Mouse (Mus musculus) heart, embryonic 10.5 days (tissue): ENCODE measurements around the gene 5330417H12Rik. TPM values are rescaled to one million over a fixed set of nuclear protein-coding genes. Genes with fewer than 3 reads are reported as not detected.
A peak's percentile ranks its signal among the peaks of the same experiment; 100 is the strongest.

ENCODE experiments used
- DNase-seq: peaks from one replicate; pipeline ENCODE4 v3.0.0-alpha.2; 2017; ENCODE audit warnings: low spot score
- H3K27ac ChIP-seq: fragments of 300-500 bp; sonication (generic); 2 replicates; pipeline ENCODE4 v1.5.1; 2016; ENCODE audit warnings: mild to moderate bottlenecking
- H3K27me3 ChIP-seq: fragments of 300-500 bp; sonication (generic); 2 replicates; pipeline ENCODE4 v1.6.1; 2016; ENCODE audit warnings: mild to moderate bottlenecking; ENCODE audit not compliant: poor library complexity, insufficient read depth, severe bottlenecking
- H3K36me3 ChIP-seq: fragments of 300-500 bp; sonication (generic); 2 replicates; pipeline ENCODE4 v1.6.1; 2016; ENCODE audit warnings: mild to moderate bottlenecking, moderate library complexity
- H3K4me1 ChIP-seq: fragments of 300-500 bp; sonication (generic); 2 replicates; pipeline ENCODE4 v1.6.1; 2016; ENCODE audit warnings: mild to moderate bottlenecking
- H3K4me3 ChIP-seq: fragments of 300-500 bp; sonication (generic); 2 replicates; pipeline ENCODE4 v1.5.1; 2016; ENCODE audit warnings: mild to moderate bottlenecking, moderate library complexity
- H3K9me3 ChIP-seq: fragments of 300-500 bp; sonication (generic); 2 replicates; pipeline ENCODE4 v1.6.1; 2016; ENCODE audit warnings: mild to moderate bottlenecking, moderate library complexity
- WGBS: fragments of 180-500 bp; shearing (Covaris S2); methylation state at CpG from one replicate; pipeline ENCODE4 v1.1.7; 2016; 5-methylcytosine and 5-hydroxymethylcytosine counted together
- polyA plus RNA-seq: library from polyadenylated mRNA; unstranded; fragments of >200 nt; fragmentation: Nextera tagmentation; extraction: Ambion mirVana; gene quantifications from 2 replicates; pipeline ENCODE4 v1.2.1, GENCODE M21; 2016

The 5330417H12Rik gene
- 0.15 TPM in 1 of 2 replicates, not detected in the other for polyA plus RNA-seq

DNA sequence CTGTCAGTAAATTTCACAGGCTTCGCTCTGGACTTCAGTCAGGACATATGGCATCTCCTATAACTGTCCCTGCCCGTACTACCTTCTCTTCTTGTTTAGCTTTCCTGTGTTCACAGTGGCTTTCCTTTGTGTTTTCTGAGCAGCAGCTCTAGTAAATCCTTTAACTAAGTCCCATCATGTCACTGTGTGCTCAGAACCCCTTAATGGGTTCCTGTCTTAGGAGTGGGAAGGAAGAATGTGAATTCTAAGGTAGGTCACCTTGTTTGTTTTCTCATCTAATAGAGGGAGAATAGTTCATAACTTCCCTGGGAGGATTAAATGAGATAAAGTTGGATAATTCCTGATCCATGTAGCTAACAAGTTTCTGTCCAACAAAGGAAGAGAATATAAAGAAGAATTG is at the start of gene 5330417H12Rik:
TSS of gene 5330417H12Rik (minus strand) at position 101 of the 400 bp plus-strand sequence.
- no peaks in the 10 kb centered on the region for H3K27me3 ChIP-seq
- WGBS, result 70% methylated on average over 2 of the region's 2 CpGs
- H3K36me3 ChIP-seq, result no peaks in the 10 kb centered on the region

DNA sequence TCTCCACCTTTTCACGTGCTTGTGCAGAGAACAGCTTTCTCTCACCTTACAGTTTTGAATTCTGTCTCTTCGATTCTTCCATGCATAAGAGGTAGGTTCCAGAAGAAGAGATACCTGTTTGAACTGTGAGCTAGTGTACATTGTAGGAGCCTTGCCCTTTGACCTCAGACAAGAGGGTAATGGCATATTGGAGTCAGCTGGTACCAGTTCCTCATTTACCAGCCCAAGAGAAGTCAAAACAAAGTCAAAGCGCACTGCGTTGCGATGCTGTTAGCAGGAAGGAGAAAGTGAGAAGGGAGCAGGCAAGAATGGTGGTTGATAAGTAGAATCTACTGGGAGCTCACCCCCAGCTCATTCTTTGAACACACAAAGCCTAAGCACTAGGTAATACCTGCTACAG is 43.6 kb upstream of the 5330417H12Rik start:
- Histone ChIP-seq H3K9me3 (no peaks in the 10 kb centered on the region), H3K36me3 (no peaks in the 10 kb centered on the region), H3K27ac (no peak overlapping the region), H3K4me3 (no peak overlapping the region), H3K27me3 (no peaks in the 10 kb centered on the region), H3K4me1 (peaks cover 38% of the 10 kb centered on the region)
- 85% methylated on average over 5 of the region's 5 CpGs for WGBS
- DNase-seq, result no peak

More for the DNA sequence above, at the start of gene 5330417H12Rik:
- H3K4me1 ChIP-seq, result peaks cover 7% of the 10 kb centered on the region; the same call in 1 of the 2 replicates
- no peak within 1 kb of the TSS for H3K4me3 ChIP-seq
- H3K27ac ChIP-seq, result no peak within 1 kb of the TSS
- no peak for DNase-seq
- H3K9me3 ChIP-seq, result no peaks in the 10 kb centered on the region

DNA sequence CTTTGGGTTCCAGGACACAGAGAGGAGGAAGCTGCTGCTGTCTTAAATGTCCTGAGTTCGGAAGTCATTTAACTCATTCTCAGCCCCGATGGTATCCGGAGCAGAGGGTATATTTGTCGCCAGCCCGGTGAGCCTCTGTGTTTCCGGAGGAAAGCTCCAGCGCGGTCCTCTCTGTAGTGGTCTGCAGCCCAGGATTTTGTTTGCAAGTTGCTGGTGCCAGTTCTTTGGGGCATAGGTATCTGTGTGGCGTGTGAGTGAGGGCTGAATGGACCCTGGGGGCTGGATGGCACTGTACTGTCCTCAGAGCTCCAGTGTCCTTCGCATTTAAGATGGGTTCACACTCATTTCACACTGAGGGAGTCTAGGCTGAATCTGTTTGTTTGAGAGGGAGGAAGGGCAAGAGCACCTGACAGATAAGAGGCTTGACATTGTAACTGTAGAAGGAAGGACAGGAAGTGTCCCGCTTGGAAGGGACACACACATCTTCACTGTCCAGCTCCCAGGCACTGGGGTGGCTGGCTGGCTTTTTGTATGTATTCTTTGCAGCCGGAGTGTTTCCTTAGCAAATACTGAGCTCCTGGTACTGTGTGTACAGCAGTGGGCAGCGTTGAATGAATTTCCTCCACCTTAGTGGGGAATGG is 41.4 kb upstream of the 5330417H12Rik start:
- no peaks in the 10 kb centered on the region for H3K36me3 ChIP-seq
- H3K9me3 ChIP-seq, result no peaks in the 10 kb centered on the region
- WGBS, result 46% methylated on average over 13 of the region's 13 CpGs
- peak overlapping the region; percentile 55 for H3K4me3 ChIP-seq
- H3K27ac ChIP-seq, result peak overlapping the region; percentile 93
- peaks cover 52% of the 10 kb centered on the region for H3K4me1 ChIP-seq
- no peaks in the 10 kb centered on the region for H3K27me3 ChIP-seq
- DNase-seq, result no peak

DNA sequence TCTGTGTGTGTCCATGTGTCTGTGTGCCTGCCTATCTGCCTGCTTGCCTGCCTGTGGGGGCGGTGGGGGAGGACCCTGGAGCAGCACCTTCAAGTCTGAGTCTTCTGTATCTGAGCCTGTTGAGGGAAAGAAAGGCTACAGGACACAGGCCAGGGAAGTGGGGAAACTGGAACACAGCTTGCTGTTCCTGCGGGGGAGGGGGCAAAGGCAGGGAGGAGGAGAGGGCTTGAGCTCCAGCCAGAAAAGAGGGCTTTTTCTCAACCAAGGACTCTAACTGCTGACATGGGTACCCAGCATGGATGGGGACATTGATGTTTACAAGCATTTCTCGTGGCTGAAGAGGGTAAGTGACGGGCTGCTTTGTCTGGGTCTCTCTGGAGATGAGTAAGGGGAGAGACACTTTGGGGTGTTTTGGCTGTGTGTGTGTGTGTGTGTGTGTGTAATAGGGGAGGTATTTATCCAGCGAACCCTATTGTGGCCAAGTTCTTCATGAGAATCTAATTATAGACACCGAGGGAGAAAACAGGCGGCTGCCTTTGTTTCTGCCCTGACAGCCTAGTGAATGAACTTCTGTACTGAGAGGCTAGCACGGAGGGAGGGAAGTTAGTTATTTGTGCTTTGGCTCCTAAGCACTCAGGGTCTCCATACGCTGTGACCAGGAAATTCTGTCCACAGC is 40.8 kb upstream of the 5330417H12Rik start:
- WGBS, result 21% methylated on average over 9 of the region's 9 CpGs
- H3K36me3 ChIP-seq, result no peaks in the 10 kb centered on the region
- no peak for DNase-seq
- peaks cover 53% of the 10 kb centered on the region for H3K4me1 ChIP-seq
- H3K4me3 ChIP-seq, result peak overlapping the region; percentile 55
- H3K27me3 ChIP-seq, result no peaks in the 10 kb centered on the region
- H3K9me3 ChIP-seq, result no peaks in the 10 kb centered on the region
- peak overlapping the region; percentile 93 for H3K27ac ChIP-seq

DNA sequence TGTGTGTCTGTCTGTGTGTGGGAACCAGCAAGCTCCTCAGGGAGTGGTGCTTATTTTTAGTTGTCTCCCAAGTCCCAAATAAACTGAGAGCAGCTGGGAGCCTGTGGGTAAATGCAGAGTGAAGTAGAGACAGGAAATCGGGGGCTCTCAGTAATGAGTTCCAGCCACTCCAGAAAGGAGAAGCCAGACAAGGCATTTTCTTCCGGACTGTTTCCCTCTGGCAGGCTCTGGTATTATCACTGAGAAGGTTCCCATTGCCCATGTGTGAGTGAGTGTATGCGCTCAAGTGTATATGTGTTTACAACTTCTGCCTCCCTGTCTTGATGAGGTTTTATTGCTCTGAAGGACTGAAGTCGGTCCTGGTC is 40.2 kb upstream of the 5330417H12Rik start:
- DNase-seq, result no peak
- Histone ChIP-seq H3K4me3 (peak overlapping the region; percentile 55), H3K27ac (peak overlapping the region; percentile 93), H3K4me1 (peaks cover 53% of the 10 kb centered on the region), H3K27me3 (no peaks in the 10 kb centered on the region), H3K9me3 (no peaks in the 10 kb centered on the region), H3K36me3 (no peaks in the 10 kb centered on the region)
- 28% methylated on average over 4 of the region's 4 CpGs for WGBS

DNA sequence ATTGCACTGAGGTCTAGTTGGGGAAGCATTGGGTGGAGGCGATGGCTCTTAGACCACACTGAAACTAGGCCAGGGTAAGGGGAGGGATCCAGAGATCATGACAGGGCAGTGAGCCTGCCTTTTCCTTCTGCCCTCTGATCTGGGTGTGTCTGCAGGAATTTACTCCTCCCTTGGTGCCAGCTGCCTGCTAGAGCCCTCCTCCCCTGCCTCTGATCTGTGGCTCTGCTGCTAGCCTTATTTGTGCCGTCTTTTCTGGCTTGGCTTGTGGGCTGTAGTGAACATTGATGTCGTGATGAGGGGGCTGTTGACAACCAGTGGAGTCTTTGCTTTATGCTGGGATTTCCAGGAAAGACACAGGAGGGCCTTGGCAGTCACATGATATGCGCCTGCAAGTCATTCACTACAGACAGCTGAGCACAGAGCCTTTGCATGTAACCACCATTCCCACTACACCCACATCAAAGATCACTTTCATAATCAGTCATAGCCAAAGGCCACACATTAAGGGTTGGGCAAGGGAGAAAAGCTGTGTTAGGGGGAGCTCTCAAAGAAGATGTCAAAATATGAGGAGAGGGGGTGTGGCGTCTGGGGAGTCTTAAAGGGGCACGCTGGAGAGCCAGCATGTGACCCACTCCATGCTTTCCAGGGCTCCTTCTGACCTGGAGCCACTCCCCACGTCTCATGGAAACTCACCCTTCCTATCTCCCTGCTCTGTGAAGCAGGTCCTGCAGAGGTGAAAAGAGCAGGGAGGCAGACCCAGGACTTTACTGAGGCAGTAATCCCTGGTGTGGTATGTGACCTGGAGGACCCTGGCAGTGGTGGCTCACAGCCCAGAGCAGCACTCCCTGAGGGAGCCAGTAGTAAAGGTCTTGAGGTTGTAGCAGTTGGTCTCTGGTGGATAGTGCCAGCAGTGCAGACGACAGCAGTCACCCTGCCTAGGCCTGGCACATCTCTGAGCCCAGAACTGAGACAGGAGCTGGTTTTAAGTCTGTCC is 39.4 kb upstream of the 5330417H12Rik start:
- Histone ChIP-seq H3K36me3 (no peaks in the 10 kb centered on the region), H3K4me3 (peak overlapping the region; percentile 55; the same call in 1 of the 2 replicates), H3K4me1 (peaks cover 53% of the 10 kb centered on the region), H3K27ac (peak overlapping the region; percentile 93), H3K27me3 (no peaks in the 10 kb centered on the region), H3K9me3 (no peaks in the 10 kb centered on the region)
- DNase-seq, result no peak
- WGBS, result 42% methylated on average over 8 of the region's 8 CpGs

DNA sequence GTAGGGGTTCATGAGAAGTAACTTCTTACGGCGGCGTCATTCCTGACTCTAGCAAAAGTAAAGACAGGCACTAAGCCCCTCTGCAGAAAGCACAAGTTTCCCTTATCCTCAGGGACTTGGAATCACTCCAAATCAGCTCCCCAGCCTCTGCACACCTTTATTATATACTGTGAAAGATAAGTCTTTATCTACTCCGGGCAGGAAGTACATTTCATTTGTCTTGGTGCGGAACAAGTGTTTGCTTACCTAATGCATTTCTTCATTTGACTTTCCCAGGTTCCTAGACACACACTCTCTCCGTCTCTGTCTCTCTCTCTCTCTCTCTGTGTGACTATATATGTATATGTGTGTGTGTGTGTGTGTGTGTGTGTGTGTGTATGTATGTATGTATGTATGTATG is 38.7 kb upstream of the 5330417H12Rik start:
- DNase-seq, result no peak
- peaks cover 53% of the 10 kb centered on the region for H3K4me1 ChIP-seq
- WGBS, result 67% methylated on average over 6 of the region's 6 CpGs
- H3K9me3 ChIP-seq, result no peaks in the 10 kb centered on the region
- no peak overlapping the region for H3K4me3 ChIP-seq
- H3K27me3 ChIP-seq, result no peaks in the 10 kb centered on the region
- no peaks in the 10 kb centered on the region for H3K36me3 ChIP-seq
- H3K27ac ChIP-seq, result peak overlapping the region; percentile 93

DNA sequence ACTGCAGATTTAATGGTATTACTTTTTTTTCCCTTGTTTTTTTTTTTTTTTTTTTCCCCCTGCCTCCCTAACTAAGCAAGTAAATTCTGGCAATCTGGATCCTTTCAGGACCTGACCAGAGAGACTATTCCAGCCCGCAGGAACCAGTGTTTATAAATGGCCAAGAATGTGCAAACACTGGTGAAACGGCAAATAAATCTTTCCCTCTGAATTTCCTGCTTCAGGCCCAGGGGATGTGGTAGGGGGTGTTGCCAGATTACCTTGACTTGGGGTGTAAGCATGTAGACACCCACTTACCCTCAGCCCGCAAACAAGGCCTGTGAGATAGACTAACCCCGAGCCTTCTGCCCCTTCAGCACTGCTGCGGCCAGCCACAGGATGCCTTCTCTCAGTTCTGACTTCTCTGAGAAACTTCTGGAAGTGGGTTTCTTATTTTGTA is 36.9 kb upstream of the 5330417H12Rik start:
- 70% methylated on average over 5 of the region's 5 CpGs for WGBS
- Histone ChIP-seq H3K4me1 (peaks cover 48% of the 10 kb centered on the region), H3K27me3 (no peaks in the 10 kb centered on the region), H3K36me3 (no peaks in the 10 kb centered on the region), H3K9me3 (no peaks in the 10 kb centered on the region), H3K27ac (peak overlapping the region; percentile 72; the same call in 1 of the 2 replicates), H3K4me3 (no peak overlapping the region)
- DNase-seq, result no peak

DNA sequence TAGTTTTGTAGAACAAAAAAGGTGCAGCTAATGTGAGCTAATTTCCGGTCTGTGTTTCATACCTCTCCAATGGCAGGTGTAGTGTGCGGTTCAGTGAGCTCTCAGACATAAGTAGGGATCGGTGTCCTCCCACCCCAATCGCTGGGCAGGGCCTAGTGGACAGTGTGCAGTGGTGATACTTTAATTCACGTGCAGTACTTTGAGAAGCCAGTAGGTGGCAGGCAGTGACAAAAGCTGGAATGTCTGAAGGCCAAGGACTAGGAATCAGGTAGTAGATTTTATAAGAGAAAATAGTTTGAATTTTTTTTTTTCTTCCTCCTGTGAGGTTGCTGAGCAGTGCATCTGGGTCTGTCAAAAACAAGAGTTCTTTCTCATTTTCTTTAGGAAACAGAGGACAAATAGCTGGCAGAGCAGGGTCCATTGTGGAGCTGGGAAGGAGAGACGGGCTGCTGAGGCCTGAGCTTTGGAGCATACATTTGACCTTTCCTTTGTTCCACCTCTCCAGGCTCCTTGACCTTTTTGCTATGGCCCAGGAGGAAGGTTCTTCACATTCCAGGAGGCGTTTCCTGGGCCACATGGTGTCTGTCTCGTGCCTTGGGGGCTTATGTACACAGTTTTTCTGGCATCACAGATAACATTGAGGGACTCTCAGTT is 36.4 kb upstream of the 5330417H12Rik start:
- peak; percentile 88 for DNase-seq
- H3K4me3 ChIP-seq, result no peak overlapping the region
- H3K36me3 ChIP-seq, result no peaks in the 10 kb centered on the region
- H3K27me3 ChIP-seq, result no peaks in the 10 kb centered on the region
- peaks cover 42% of the 10 kb centered on the region for H3K4me1 ChIP-seq
- 18% methylated on average over 8 of the region's 8 CpGs for WGBS
- peak overlapping the region; percentile 72; the same call in 1 of the 2 replicates for H3K27ac ChIP-seq
- no peaks in the 10 kb centered on the region for H3K9me3 ChIP-seq

DNA sequence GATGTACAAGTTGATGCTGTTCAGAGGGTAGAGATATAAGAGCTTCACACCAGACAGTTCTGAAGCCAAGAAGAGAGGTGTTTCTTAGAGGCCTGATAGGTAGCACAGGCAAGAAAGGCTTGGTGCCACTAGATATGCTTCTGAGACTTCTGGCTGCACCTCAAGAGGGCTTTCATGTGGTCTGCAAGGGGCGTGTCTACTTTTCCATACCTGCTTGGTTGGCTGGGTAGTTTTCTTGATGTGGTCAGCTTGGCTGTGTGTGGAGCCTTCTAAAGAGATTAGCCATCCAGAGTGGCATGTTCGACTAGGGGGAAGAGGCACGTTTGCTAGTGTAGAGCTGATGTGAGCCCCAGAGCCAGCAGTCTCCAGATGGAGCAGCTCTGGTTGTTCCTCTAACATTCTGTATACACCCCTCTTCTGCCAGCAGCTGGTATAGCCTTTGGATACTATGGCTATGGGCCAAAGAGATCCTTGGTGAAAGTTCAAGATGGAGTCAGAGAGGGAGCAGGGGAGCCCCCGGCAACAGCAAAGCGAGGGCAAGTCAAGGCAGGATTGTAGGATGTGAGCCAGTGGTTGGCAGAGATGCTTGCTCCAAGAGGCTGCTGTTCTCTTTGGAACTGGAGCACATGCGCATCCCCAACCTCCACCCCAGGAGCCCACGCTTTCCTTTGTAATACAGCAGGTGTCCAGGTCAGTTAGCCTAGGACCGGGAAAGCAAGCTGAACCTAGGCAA is 34.4 kb upstream of the 5330417H12Rik start:
- no peak overlapping the region for H3K4me3 ChIP-seq

DNA sequence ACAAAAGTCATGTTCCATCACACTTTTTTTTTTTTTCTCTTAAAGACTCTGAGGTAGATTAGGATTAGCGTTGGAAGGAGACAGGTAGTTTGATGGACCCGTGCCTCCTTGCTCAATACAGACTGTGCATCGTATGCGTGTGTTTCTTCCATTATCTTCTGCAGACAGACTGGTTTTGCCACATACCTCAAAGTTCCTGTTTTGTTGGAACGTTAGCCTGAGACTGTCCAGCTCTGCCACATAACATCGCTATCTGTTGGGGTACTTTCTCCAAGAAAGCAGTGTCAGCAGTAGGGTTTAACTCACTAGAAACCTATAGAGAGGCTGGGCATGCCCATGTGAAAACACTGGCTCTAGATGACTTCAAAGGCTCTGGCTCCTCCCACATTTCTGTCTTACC is 31.5 kb upstream of the 5330417H12Rik start:
- no peak for DNase-seq
- no peaks in the 10 kb centered on the region for H3K9me3 ChIP-seq
- no peaks in the 10 kb centered on the region for H3K36me3 ChIP-seq
- H3K27me3 ChIP-seq, result no peaks in the 10 kb centered on the region
- no peak overlapping the region for H3K4me3 ChIP-seq
- H3K27ac ChIP-seq, result no peak overlapping the region
- 76% methylated on average over 6 of the region's 6 CpGs for WGBS
- peaks cover 6% of the 10 kb centered on the region; the same call in 1 of the 2 replicates for H3K4me1 ChIP-seq

More for the DNA sequence above, 34.4 kb upstream of the 5330417H12Rik start:
- Histone ChIP-seq H3K27me3 (no peaks in the 10 kb centered on the region), H3K27ac (no peak overlapping the region), H3K4me1 (peaks cover 23% of the 10 kb centered on the region), H3K36me3 (no peaks in the 10 kb centered on the region), H3K9me3 (no peaks in the 10 kb centered on the region)
- 80% methylated on average over 8 of the region's 8 CpGs for WGBS
- no peak for DNase-seq

DNA sequence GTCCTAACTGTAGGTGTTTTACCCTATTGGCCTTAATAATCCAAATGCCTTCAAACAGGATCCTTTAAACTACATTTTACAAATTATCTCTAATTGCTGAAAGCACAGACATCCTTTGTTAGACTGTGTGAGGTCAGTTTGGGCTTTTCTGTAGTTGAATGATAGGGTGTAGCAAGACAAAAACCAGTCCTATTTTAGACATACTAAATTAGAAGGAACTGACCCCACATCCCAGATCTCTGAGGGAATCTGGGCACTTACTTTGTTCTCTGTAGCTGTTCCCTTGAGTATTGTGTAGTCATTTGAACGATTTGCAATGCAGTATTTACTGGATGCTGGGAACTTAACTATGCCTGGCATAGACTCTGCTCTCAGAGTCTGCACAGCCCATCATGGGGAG is 26.9 kb upstream of the 5330417H12Rik start:
- 50% methylated on average over 1 of the region's 1 CpGs for WGBS
- 0 out of 2 replicates have a peak, but pooled peaks cover 5% of the 10 kb centered on the region for H3K4me1 ChIP-seq
- H3K27ac ChIP-seq, result no peak overlapping the region
- no peak for DNase-seq
- H3K36me3 ChIP-seq, result no peaks in the 10 kb centered on the region
- H3K27me3 ChIP-seq, result no peaks in the 10 kb centered on the region
- H3K9me3 ChIP-seq, result no peaks in the 10 kb centered on the region
- no peak overlapping the region for H3K4me3 ChIP-seq
